Mouse (Mus musculus) kidney, embryonic 16.5 days (tissue): ENCODE data around the gene Olfr1162. TPM values are rescaled to one million over a fixed set of nuclear protein-coding genes. Genes with fewer than 3 reads are reported as not detected.
"Not testable (repeated sequence)": the region's sequence is repeated elsewhere in the genome, so short reads cannot be mapped to it uniquely, and the experiment has no call there.

Experiments
- ATAC-seq: fragments of 200-750 bp; cut with Nextera tagmentation; 2 replicates; pipeline ENCODE4 v1.8.0; 2017; ENCODE audit warnings: moderate TSS enrichment; ENCODE audit not compliant: low FRiP score, low TSS enrichment
- H3K27ac ChIP-seq: fragments of 300-500 bp; sonication (generic); 2 replicates; pipeline ENCODE4 v1.5.1; 2014; ENCODE audit warnings: low read length
- H3K27me3 ChIP-seq: fragments of 300-500 bp; sonication (generic); 2 replicates; pipeline ENCODE4 v1.6.1; 2014; ENCODE audit warnings: low read length, control low read depth, mixed read lengths; ENCODE audit not compliant: insufficient read depth
- H3K36me3 ChIP-seq: fragments of 300-500 bp; sonication (generic); 2 replicates; pipeline ENCODE4 v1.6.1; 2014; ENCODE audit warnings: low read length, control low read depth, mixed read lengths; ENCODE audit not compliant: insufficient read depth
- H3K4me1 ChIP-seq: fragments of 300-500 bp; sonication (generic); 2 replicates; pipeline ENCODE4 v1.6.1; 2014; ENCODE audit warnings: low read length, control low read depth, mixed read lengths; ENCODE audit not compliant: insufficient read depth
- H3K4me2 ChIP-seq: fragments of 300-500 bp; sonication (generic); replicated peaks from 2 replicates; pipeline ENCODE4 v1.6.1; 2014; ENCODE audit warnings: low read depth, low read length
- H3K4me3 ChIP-seq: fragments of 300-500 bp; sonication (generic); 2 replicates; pipeline ENCODE4 v1.5.1; 2014; ENCODE audit warnings: mild to moderate bottlenecking, low read length
- H3K9ac ChIP-seq: fragments of 300-500 bp; sonication (generic); replicated peaks from 2 replicates; pipeline ENCODE4 v1.6.1; 2014; ENCODE audit warnings: low read length
- H3K9me3 ChIP-seq: fragments of 300-500 bp; sonication (generic); 2 replicates; pipeline ENCODE4 v1.6.1; 2016; ENCODE audit warnings: low read length, control low read depth
- WGBS: fragments of 180-500 bp; shearing (Covaris S2); extraction: QIAGEN DNeasy Blood & Tissue Kit; methylation state at CpG from one replicate; pipeline ENCODE4 v1.1.7; 2014; 5-methylcytosine and 5-hydroxymethylcytosine counted together
- polyA plus RNA-seq: library from polyadenylated mRNA; unstranded; fragments of >200 nt; fragmentation: Nextera tagmentation; extraction: Ambion mirVana; gene quantifications from 2 replicates; pipeline ENCODE4 v1.2.1, GENCODE M21; 2015

Gene Olfr1162
- polyA plus RNA-seq = not detected in 2 replicates

DNA sequence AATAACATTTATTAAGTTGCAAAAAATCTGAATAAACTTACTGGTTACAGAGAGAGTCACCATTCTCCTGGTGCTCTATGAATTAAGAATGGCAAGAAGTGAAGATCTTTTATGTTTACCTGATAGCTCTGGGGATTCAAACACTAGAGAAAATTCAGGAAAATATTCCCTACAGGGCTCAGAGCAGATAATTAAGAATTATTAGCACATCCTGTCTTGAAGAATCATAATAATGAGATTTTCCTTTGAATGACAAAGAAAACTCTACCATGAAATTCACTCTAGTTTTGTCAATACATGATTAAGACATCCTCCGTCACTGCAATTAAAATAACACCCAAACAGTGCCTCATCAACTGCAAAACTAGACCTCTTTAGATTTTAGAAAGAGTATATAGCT is at the start of gene Olfr1162:
TSS of gene Olfr1162 (minus strand) at position 101 of the 400 bp plus-strand sequence.
- H3K27ac ChIP-seq = no peak within 1 kb of the TSS
- no peak within 1 kb of the TSS for H3K4me3 ChIP-seq
- H3K4me2 ChIP-seq = no peak within 1 kb of the TSS
- no peaks in the 10 kb centered on the region for H3K9me3 ChIP-seq
- no peak within 1 kb of the TSS for H3K9ac ChIP-seq
- H3K4me1 ChIP-seq = no peaks in the 10 kb centered on the region
- no peak for ATAC-seq
- WGBS = 79% methylated on average over 1 of the region's 1 CpGs
- no peaks in the 10 kb centered on the region for H3K27me3 ChIP-seq
- no peaks in the 10 kb centered on the region for H3K36me3 ChIP-seq

DNA sequence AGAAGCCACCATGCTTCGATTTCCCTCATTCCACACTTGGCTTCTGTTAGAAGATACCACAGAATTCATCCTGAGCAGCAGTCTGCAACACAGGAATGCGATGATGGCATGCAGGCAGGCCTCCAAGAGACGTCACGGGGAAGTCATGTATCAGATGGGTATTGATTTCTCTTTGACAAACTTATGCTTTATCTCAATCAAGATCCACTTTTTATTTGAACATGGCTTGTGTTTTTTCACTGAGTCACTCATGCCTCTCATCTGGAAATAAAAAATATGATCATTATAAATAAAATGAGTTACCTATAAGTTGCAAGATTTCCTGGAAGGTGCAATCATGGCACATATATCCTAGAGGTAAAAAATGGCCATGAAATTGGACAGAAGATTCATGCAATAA is 42.9 kb upstream of the Olfr1162 start, which contains the start of gene Olfr1164:
TSS of gene Olfr1164 (minus strand) at position 101 of the 400 bp plus-strand sequence.
- ATAC-seq = no peak
- H3K4me2 ChIP-seq = no peak within 1 kb of the TSS
- no peak within 1 kb of the TSS for H3K9ac ChIP-seq
- no peak within 1 kb of the TSS for H3K27ac ChIP-seq
- WGBS = 80% methylated on average over 4 of the region's 4 CpGs
- H3K4me1 ChIP-seq = no peaks in the 10 kb centered on the region
- no peaks in the 10 kb centered on the region for H3K27me3 ChIP-seq
- no peaks in the 10 kb centered on the region for H3K36me3 ChIP-seq
- no peak within 1 kb of the TSS for H3K4me3 ChIP-seq
- no peaks in the 10 kb centered on the region for H3K9me3 ChIP-seq

DNA sequence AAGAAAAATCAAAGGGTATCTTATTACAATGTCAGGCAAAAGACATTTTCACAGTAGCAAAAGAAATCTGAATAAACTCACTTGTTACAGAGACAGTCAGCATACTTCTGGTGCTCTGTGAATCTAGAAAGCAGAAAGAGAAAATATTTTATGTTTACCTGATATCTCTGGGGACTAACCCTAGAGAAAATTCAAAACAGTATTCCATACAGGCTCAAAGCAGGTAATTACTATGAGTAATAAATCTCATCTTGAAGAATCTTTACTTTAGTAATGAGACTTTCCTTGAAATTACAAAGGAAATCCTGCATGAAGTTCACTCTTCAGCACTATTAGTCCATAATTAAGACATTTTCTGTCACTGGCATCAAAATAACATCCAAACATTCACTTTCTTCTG is 20.8 kb upstream of the Olfr1162 start, which contains the start of gene Olfr1163:
TSS of gene Olfr1163 (minus strand) at position 101 of the 400 bp plus-strand sequence.
- Histone ChIP-seq H3K9ac (no peak within 1 kb of the TSS), H3K27ac (no peak within 1 kb of the TSS), H3K4me1 (no peaks in the 10 kb centered on the region), H3K4me2 (no peak within 1 kb of the TSS), H3K36me3 (no peaks in the 10 kb centered on the region), H3K9me3 (no peaks in the 10 kb centered on the region), H3K27me3 (no peaks in the 10 kb centered on the region), H3K4me3 (no peak within 1 kb of the TSS)
- no peak for ATAC-seq

DNA sequence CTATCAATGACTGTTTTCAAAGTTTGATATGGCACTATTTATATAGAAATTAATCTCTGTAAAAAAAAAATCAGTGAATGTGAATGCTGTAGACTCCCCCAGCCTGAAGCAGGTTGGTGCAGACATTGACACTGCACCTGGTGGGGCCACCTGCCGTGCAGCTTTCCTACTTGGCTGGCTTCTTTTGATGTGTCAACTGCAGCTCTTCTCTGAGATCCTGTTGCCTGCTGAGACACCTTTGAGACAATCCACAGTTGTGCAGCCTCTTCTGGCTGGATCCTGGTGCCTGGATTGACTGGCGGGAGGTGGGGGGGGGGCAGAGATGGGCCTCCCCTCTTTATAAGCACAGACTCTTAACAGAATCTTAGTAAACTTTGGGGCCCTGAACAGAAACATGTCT is 12.7 kb upstream of the Olfr1162 start:
- ATAC-seq = no peak
- H3K9me3 ChIP-seq = 0 out of 2 replicates have a peak, but pooled peaks cover 4% of the 10 kb centered on the region
- WGBS = 81% methylated on average over 2 of the region's 2 CpGs
- no peaks in the 10 kb centered on the region for H3K4me1 ChIP-seq
- no peaks in the 10 kb centered on the region for H3K27me3 ChIP-seq
- no peak overlapping the region for H3K9ac ChIP-seq
- H3K4me2 ChIP-seq = no peak overlapping the region
- no peaks in the 10 kb centered on the region for H3K36me3 ChIP-seq
- no peak overlapping the region for H3K27ac ChIP-seq
- no peak overlapping the region for H3K4me3 ChIP-seq

DNA sequence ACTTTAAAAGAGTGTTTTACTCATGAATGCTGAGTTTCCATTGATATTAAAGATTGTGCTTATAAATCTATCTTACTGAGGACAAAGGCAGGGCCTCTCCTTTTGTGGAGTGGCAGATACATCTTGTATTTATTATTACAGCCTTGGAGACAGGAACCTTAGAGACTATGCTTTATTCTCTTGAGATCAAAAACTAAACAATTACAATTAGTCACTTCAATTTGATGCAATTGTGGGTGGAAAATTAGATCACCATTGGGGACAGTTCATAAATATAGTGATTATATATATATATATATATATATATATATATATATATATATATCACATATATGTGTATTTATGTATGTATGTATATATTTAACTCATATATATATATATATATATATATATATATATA is 13.3 kb downstream of the Olfr1162 start, which contains the start of gene Olfr73:
TSS of gene Olfr73 (minus strand) at position 101 of the 400 bp plus-strand sequence.
- no peaks in the 10 kb centered on the region for H3K27me3 ChIP-seq
- H3K9ac ChIP-seq = no peak within 1 kb of the TSS
- H3K4me1 ChIP-seq = no peaks in the 10 kb centered on the region
- no peak within 1 kb of the TSS for H3K27ac ChIP-seq
- no peak within 1 kb of the TSS for H3K4me3 ChIP-seq
- H3K9me3 ChIP-seq = no peaks in the 10 kb centered on the region
- no peaks in the 10 kb centered on the region for H3K36me3 ChIP-seq
- ATAC-seq = no peak
- H3K4me2 ChIP-seq = no peak within 1 kb of the TSS

DNA sequence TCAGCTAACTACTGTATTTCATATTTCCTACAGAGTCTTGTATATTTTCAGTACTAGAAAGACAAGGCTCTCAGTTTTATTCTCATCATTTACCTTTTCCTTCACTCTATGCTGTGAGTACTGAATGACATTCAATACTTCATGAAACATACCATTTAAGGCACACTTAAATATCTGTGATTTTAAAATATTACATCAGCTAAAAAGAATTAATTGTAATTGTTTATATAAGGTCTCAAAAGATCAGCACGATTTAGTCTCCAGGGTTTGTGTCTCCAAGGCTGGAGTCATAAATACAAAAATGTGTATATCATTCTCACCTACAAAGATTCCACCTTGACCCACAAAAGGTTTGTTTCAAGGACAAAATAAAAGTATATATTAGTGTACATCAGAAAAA is 28.5 kb downstream of the Olfr1162 start, which contains the start of gene Olfr1161:
TSS of gene Olfr1161 (plus strand) at position 301 of the 400 bp plus-strand sequence.
- H3K36me3 ChIP-seq, H3K9ac ChIP-seq, ATAC-seq, H3K27ac ChIP-seq, H3K27me3 ChIP-seq, H3K4me1 ChIP-seq, H3K4me3 ChIP-seq, H3K4me2 ChIP-seq, H3K9me3 ChIP-seq: not testable (repeated sequence)
- 93% methylated on average over 1 of the region's 1 CpGs for WGBS

DNA sequence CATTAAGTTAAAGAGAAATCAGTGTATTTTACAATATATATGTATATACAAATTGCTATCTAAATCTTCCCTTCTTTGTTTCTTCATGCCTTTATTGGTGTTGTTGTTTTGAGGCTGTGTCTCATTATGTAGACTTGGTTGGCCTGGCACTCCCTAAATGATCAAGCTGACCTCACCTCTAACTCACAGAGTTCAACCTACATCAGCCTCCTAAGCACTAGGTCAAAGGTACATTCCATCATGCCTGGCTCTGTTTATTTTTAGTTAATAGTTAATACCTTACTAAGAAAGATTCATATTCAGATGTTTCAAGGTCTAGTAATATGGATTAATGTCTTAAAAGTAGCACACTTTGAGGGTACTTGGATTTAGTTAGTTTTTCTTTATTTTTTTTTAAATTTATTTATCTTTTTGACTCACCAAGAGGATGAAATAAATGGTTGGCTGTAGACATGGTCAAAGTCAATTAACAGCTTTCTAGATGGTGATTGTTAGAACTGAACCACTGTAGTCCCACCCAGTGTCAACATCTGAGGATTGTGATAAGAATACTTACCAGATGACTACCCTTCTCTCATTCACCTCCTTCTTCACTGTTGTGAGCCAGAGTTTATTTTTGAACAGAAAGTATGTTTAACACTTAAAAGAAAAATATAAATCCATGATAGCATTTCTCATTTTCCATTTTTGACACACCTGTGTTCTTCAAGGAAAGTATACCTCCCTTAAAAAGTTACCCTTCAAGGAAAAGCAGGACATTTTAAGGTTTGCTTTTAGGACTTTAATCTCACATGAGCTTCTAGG is 43.2 kb downstream of the Olfr1162 start, which contains the start of gene Olfr1160:
TSS of gene Olfr1160 (minus strand) at position 754 of the 804 bp plus-strand sequence.
- no peaks in the 10 kb centered on the region for H3K36me3 ChIP-seq
- H3K4me3 ChIP-seq = no peak within 1 kb of the TSS
- no peak within 1 kb of the TSS for H3K27ac ChIP-seq
- no peak for ATAC-seq
- no peaks in the 10 kb centered on the region for H3K9me3 ChIP-seq
- H3K9ac ChIP-seq = no peak within 1 kb of the TSS
- H3K4me2 ChIP-seq = no peak within 1 kb of the TSS
- no peaks in the 10 kb centered on the region for H3K27me3 ChIP-seq
- no peaks in the 10 kb centered on the region for H3K4me1 ChIP-seq

Other genes starting within 250 kb of the Olfr1162 start
- gene Olfr1145, start 241.3 kb downstream of the Olfr1162 start, polyA plus RNA-seq = not detected in 2 replicates
- not detected in 2 replicates for gene Olfr1148, start 220.6 kb downstream of the Olfr1162 start, polyA plus RNA-seq
- not detected in 2 replicates for gene Olfr1150-ps1, start 207.1 kb downstream of the Olfr1162 start, polyA plus RNA-seq
- gene Olfr1151, start 195.3 kb downstream of the Olfr1162 start, polyA plus RNA-seq = not detected in 2 replicates
- 0.03 TPM in 1 of 2 replicates, not detected in the other for gene Olfr1152, start 184.6 kb downstream of the Olfr1162 start, polyA plus RNA-seq
- gene Olfr1153, start 156.2 kb downstream of the Olfr1162 start, polyA plus RNA-seq = not detected in 2 replicates
- gene Olfr1154, start 146.0 kb downstream of the Olfr1162 start, polyA plus RNA-seq = not detected in 2 replicates
- gene Olfr1155, start 106.0 kb downstream of the Olfr1162 start, polyA plus RNA-seq = not detected in 2 replicates
- not detected in 2 replicates for gene Olfr1156, start 98.0 kb downstream of the Olfr1162 start, polyA plus RNA-seq
- gene Olfr1157, start 82.8 kb downstream of the Olfr1162 start, polyA plus RNA-seq = not detected in 2 replicates
- gene Olfr74, start 76.5 kb downstream of the Olfr1162 start, polyA plus RNA-seq = not detected in 2 replicates
- gene Olfr1158, start 61.0 kb downstream of the Olfr1162 start, polyA plus RNA-seq = not detected in 2 replicates
- gene Olfr1160, start 42.9 kb downstream of the Olfr1162 start, polyA plus RNA-seq = not detected in 2 replicates
- gene Olfr1161, start 28.4 kb downstream of the Olfr1162 start, polyA plus RNA-seq = not detected in 2 replicates
- 0.05 TPM in 1 of 2 replicates, not detected in the other for gene Olfr73, start 13.4 kb downstream of the Olfr1162 start, polyA plus RNA-seq
- not detected in 2 replicates for gene Olfr1163, start 20.7 kb upstream of the Olfr1162 start, polyA plus RNA-seq
- gene Olfr1164, start 42.8 kb upstream of the Olfr1162 start, polyA plus RNA-seq = not detected in 2 replicates
- not detected in 2 replicates for gene Olfr1166, start 77.1 kb upstream of the Olfr1162 start, polyA plus RNA-seq
- gene Olfr1167, start 104.1 kb upstream of the Olfr1162 start, polyA plus RNA-seq = not detected in 2 replicates
- not detected in 2 replicates for gene Olfr1168, start 130.8 kb upstream of the Olfr1162 start, polyA plus RNA-seq
- not detected in 2 replicates for gene Olfr1170, start 177.2 kb upstream of the Olfr1162 start, polyA plus RNA-seq
- not detected in 2 replicates for gene Olfr1173, start 228.7 kb upstream of the Olfr1162 start, polyA plus RNA-seq